Mouse (Mus musculus): ENCODE measurements around the gene Epb41. TPM values are rescaled to one million over a fixed set of nuclear protein-coding genes. Genes with fewer than 3 reads are reported as not detected.

The Epb41 gene
- polyA plus RNA-seq, 1 experiment from 2014 or later, result 73.3 TPM

DNA sequence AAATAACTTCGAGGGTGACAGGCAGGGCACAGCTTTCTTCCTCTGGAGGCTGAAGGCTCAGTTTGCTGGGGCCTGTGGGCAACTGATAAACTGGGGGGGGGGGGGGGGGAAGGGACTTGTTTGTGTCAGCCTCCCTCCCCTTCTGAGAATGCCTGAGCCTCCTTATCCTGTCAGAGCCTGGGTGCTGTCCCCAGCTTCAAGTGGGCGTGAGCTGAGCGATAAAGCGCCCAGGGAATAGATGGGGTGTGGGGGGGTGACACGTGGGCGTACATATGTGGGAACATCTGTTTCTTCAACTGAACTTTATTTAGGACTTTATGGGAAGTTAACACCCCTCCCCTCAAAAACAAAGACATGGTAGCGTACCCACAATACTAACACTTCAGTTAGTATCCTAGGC, 2.3 kb upstream of the Epb41 start:
- H3K9ac ChIP-seq, result no peak overlapping the region
- WGBS, result 73% methylated on average over 7 of the region's 7 CpGs
- H3K4me2 ChIP-seq (replicated peaks), result no peak overlapping the region
- no peak for DNase-seq (ENCODE audit: low spot score)
- peaks cover 7% of the 10 kb centered on the region; the same call in 1 of the 2 replicates for H3K4me1 ChIP-seq (replicated peaks; ENCODE audit: control insufficient read depth, insufficient read depth, low read length)
- no peaks in the 10 kb centered on the region for H3K36me3 ChIP-seq (replicated peaks; ENCODE audit: control insufficient read depth, insufficient read depth)
- no peaks in the 10 kb centered on the region for H3K27me3 ChIP-seq (ENCODE audit: control insufficient read depth, insufficient read depth, low read length)
- no peak for ATAC-seq (ENCODE audit: low FRiP score)
- no peaks in the 10 kb centered on the region for H3K9me3 ChIP-seq (ENCODE audit: control insufficient read depth, low read length)
- no peak overlapping the region for H3K4me3 ChIP-seq (replicated peaks; ENCODE audit: low read length)
- H3K27ac ChIP-seq, result no peak overlapping the region

DNA sequence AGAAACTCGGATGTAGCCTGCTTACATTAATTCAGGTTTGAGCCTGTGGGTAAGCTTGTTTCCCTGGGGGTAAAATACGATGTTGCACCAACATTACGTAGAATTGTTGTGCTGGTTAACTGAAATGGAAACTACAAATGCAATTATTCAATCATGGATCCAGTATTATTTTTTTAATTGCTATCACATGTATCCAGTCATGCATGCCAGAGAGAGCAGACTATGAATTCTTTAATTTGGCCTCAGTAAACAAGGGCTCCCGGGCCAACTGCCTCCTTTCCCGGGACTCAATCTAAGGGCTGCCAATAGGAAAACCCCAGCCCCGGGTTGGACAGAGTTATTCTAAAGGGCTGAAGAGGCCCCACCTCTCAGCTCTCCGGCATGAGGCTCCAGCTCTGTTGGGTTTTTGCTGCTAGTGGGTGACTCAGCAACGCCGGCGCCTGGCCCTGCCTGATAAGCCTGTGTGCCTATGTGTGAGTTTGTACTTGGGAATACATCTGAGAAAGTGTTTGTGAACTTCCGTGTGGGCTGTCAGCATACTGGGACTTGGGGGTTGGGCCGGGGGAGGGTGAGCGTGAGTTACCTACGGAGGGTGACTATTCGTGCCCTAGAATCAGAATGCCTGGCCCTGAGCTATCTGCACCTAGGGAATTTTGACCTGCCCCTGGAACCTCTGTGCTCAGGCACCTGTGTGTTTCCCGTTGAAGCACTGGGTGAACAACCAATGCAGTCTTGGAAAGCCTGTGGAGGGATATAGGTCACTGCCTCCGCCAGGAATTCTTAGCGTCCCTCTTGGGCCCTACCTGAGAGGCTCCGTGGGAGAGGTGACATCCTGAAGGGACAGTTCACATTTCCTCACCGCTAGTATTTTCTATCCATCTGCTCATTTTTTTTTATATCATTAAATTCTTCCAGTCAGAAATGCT, 1.6 kb upstream of the Epb41 start:
- no peak overlapping the region for H3K4me2 ChIP-seq (replicated peaks)
- no peak for DNase-seq (ENCODE audit: low spot score)

DNA sequence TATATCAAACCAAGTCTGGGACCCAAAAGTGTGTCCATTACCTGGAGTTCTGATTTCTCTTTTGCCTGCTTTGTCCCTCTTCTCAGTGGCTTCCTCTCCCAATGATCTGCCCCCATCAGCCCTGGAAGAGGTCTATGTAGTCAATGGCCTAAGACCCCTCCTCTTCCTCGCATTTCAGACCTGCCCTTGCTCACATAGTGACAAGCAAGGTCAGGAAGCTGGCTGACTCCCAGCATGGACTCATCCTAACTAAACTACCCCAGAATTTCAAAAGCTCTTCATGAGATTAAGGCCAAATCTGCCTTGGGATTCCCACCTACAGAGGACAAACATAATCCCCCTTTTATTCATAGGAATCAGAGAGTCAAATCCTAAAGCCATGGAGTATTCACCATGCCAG, 675 bp upstream of the Epb41 start:
- ATAC-seq (ENCODE audit: low FRiP score) (no peak), DNase-seq (ENCODE audit: low spot score) (no peak)
- Histone ChIP-seq H3K9ac (no peak overlapping the region), H3K27me3 (ENCODE audit: control insufficient read depth, insufficient read depth, low read length) (no peaks in the 10 kb centered on the region), H3K4me3 (replicated peaks; ENCODE audit: low read length) (peak overlapping the region; percentile 51; the same call in 1 of the 2 replicates), H3K9me3 (ENCODE audit: control insufficient read depth, low read length) (no peaks in the 10 kb centered on the region), H3K27ac (no peak overlapping the region), H3K4me1 (replicated peaks; ENCODE audit: control insufficient read depth, insufficient read depth, low read length) (peaks cover 7% of the 10 kb centered on the region; the same call in 1 of the 2 replicates), H3K36me3 (replicated peaks; ENCODE audit: control insufficient read depth, insufficient read depth) (no peaks in the 10 kb centered on the region), H3K4me2 (replicated peaks) (peak overlapping the region; percentile 99)
- WGBS, result 36% methylated on average over 1 of the region's 1 CpGs

More for the DNA sequence above, 1.6 kb upstream of the Epb41 start:
- peaks cover 7% of the 10 kb centered on the region; the same call in 1 of the 2 replicates for H3K4me1 ChIP-seq (replicated peaks; ENCODE audit: control insufficient read depth, insufficient read depth, low read length)
- no peaks in the 10 kb centered on the region for H3K36me3 ChIP-seq (replicated peaks; ENCODE audit: control insufficient read depth, insufficient read depth)
- ATAC-seq (ENCODE audit: low FRiP score), result no peak
- H3K9ac ChIP-seq, result no peak overlapping the region
- no peak overlapping the region for H3K4me3 ChIP-seq (replicated peaks; ENCODE audit: low read length)
- no peaks in the 10 kb centered on the region for H3K27me3 ChIP-seq (ENCODE audit: control insufficient read depth, insufficient read depth, low read length)
- no peaks in the 10 kb centered on the region for H3K9me3 ChIP-seq (ENCODE audit: control insufficient read depth, low read length)
- WGBS, result 29% methylated on average over 20 of the region's 20 CpGs
- H3K27ac ChIP-seq, result no peak overlapping the region

DNA sequence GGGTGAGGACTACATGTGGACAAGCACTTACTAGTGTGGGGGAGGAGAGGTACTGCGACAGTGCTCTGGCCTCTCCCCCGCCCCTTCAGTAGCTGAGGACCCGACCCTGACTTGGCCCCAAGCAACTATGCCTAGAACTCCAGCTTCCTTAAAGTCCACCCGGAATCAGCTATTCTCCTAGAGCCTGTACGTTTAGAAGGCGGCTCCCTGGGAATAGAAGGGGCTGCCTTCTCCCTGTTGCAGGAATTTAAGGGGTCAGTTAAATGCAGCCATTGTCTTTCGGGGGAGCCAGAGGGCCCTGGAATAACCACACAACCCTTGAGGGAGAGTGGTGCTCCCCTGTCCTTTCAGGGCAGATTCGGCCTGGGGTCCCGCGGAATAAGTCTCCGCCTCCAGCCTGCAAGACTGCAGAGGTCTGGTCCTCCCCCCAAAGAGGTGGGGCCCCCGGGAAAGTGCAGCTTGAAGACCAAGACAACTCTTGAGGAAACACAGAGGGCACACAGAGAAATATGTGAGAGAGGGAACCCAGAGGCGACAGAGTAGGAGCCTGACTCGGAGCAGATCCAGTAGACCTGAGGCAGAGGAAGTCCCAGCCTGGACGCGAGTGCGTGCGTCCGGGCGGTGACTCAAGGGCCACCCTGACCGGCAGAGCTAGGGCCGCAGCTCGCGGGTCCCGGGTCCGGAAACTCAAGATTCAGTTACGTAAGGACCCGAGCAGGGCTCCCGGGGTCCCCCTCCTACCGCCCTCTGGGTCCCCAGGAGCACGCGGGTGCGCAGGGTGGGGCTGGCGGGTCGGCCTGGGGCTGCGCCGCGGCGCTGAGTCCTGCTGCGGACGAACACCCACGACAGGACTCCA, 816 bp downstream of the Epb41 start, which contains the start of gene Gm10300:
Gene Gm10300 (plus strand): TSS at position 621 of the 856 bp plus-strand sequence.
- no peaks in the 10 kb centered on the region for H3K27me3 ChIP-seq (ENCODE audit: control insufficient read depth, insufficient read depth, low read length)
- no peaks in the 10 kb centered on the region for H3K36me3 ChIP-seq (replicated peaks; ENCODE audit: control insufficient read depth, insufficient read depth)
- H3K4me2 ChIP-seq (replicated peaks), result peak within 1 kb of the TSS; percentile 99
- no peaks in the 10 kb centered on the region for H3K9me3 ChIP-seq (ENCODE audit: control insufficient read depth, low read length)
- no peak within 1 kb of the TSS for H3K27ac ChIP-seq
- DNase-seq (ENCODE audit: low spot score) (no peak), ATAC-seq (ENCODE audit: low FRiP score) (peak; percentile 25)
- H3K4me1 ChIP-seq (replicated peaks; ENCODE audit: control insufficient read depth, insufficient read depth, low read length), result peaks cover 7% of the 10 kb centered on the region; the same call in 1 of the 2 replicates
- H3K9ac ChIP-seq, result peak within 1 kb of the TSS; percentile 51
- WGBS, result under 1% methylated on average over 42 of the region's 42 CpGs
- peak within 1 kb of the TSS; percentile 51 for H3K4me3 ChIP-seq (replicated peaks; ENCODE audit: low read length)

DNA sequence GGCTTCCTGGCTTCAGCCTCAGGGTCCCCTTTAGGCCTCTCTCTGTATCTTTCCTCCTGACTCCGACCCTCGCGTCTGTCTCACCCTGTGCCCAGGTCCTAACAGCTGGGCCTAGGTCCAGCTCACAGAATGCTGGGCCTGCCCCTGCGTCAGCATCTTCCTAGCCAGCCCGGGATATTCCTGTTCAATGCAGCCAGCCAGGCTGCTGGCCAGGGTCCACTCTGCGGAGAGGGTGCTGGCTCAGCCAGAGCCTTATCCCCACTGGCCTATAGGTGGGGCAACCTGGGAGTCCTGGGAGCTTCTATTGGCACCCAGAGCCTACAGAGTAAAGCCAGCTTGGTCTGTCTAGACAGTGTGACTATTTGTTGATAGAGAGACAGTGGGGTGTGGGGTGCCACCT, 2.2 kb downstream of the Epb41 start:
- Histone ChIP-seq H3K4me1 (replicated peaks; ENCODE audit: control insufficient read depth, insufficient read depth, low read length) (peaks cover 7% of the 10 kb centered on the region; the same call in 1 of the 2 replicates), H3K9me3 (ENCODE audit: control insufficient read depth, low read length) (no peaks in the 10 kb centered on the region), H3K27me3 (ENCODE audit: control insufficient read depth, insufficient read depth, low read length) (no peaks in the 10 kb centered on the region), H3K36me3 (replicated peaks; ENCODE audit: control insufficient read depth, insufficient read depth) (no peaks in the 10 kb centered on the region), H3K27ac (no peak overlapping the region), H3K4me2 (replicated peaks) (no peak overlapping the region), H3K9ac (no peak overlapping the region), H3K4me3 (replicated peaks; ENCODE audit: low read length) (no peak overlapping the region)
- no peak for ATAC-seq (ENCODE audit: low FRiP score)
- WGBS, result 73% methylated on average over 6 of the region's 6 CpGs
- DNase-seq (ENCODE audit: low spot score), result no peak

DNA sequence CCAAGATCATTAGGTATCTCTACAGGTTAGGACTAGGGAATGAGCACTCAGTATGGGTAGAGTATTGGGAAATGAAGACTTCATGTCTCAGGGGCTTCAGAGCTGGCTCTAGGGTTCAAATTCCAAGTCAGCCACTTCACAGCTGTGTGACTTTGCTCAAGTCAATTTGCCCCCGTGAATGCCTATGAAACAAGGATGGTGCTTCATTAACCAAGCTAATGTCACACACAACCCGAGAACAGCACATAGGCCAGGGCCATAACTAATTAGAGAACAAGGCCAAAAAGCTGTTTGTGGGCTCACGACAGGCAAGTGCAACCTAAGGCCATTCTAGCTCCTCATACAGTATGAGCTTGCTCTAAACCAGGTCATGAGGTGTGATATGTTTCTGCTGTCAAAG, 3.0 kb downstream of the Epb41 start:
- ATAC-seq (ENCODE audit: low FRiP score), result no peak
- no peak overlapping the region for H3K27ac ChIP-seq
- WGBS, result 60% methylated on average over 3 of the region's 3 CpGs
- no peak overlapping the region for H3K4me3 ChIP-seq (replicated peaks; ENCODE audit: low read length)
- H3K4me1 ChIP-seq (replicated peaks; ENCODE audit: control insufficient read depth, insufficient read depth, low read length), result peaks cover 7% of the 10 kb centered on the region; the same call in 1 of the 2 replicates
- DNase-seq (ENCODE audit: low spot score), result no peak
- no peak overlapping the region for H3K9ac ChIP-seq
- no peaks in the 10 kb centered on the region for H3K36me3 ChIP-seq (replicated peaks; ENCODE audit: control insufficient read depth, insufficient read depth)
- H3K9me3 ChIP-seq (ENCODE audit: control insufficient read depth, low read length), result no peaks in the 10 kb centered on the region
- H3K4me2 ChIP-seq (replicated peaks), result no peak overlapping the region
- H3K27me3 ChIP-seq (ENCODE audit: control insufficient read depth, insufficient read depth, low read length), result no peaks in the 10 kb centered on the region

DNA sequence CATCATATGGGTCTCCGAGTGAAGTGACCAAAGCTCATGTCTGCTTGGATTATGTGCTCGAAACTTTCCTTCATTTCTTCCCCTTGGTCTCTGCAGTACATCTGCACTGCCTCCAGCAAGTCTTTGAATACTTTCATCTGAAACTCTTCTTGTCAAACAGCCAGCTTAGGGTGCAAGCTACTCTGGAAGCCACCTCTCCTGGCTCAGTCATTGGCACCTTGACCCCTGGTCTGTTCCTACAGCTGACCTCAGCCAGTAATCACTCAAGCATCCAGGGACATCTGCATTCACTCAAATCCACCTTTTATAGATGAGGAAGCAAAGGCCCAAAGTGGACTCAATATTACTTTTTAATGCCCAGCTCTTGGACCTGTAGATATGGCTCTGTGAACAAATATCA, 3.4 kb downstream of the Epb41 start:
- Histone ChIP-seq H3K27ac (no peak overlapping the region), H3K27me3 (ENCODE audit: control insufficient read depth, insufficient read depth, low read length) (no peaks in the 10 kb centered on the region), H3K4me1 (replicated peaks; ENCODE audit: control insufficient read depth, insufficient read depth, low read length) (peaks cover 7% of the 10 kb centered on the region; the same call in 1 of the 2 replicates), H3K4me2 (replicated peaks) (no peak overlapping the region), H3K9me3 (ENCODE audit: control insufficient read depth, low read length) (no peaks in the 10 kb centered on the region), H3K9ac (no peak overlapping the region), H3K36me3 (replicated peaks; ENCODE audit: control insufficient read depth, insufficient read depth) (no peaks in the 10 kb centered on the region), H3K4me3 (replicated peaks; ENCODE audit: low read length) (no peak overlapping the region)
- DNase-seq (ENCODE audit: low spot score) (no peak), ATAC-seq (ENCODE audit: low FRiP score) (no peak)
- 98% methylated on average over 2 of the region's 2 CpGs for WGBS

DNA sequence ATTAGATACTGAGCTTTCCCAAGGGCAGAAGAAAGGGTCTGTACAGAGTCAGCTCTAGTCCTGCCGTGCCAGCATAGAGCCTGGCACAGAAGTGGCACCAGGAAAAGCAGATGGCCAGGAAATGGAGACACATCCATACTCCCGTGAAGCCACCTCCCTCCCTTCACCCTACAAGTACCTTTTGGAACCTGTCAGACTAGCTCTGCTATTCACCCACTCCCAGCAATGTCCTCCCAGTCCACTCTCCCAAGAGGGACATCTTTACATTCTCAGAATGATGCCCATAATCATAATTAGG, 7.2 kb downstream of the Epb41 start:
- Histone ChIP-seq H3K27ac (no peak overlapping the region), H3K9ac (no peak overlapping the region), H3K9me3 (ENCODE audit: control insufficient read depth, low read length) (no peaks in the 10 kb centered on the region), H3K4me1 (replicated peaks; ENCODE audit: control insufficient read depth, insufficient read depth, low read length) (no peaks in the 10 kb centered on the region), H3K4me2 (replicated peaks) (no peak overlapping the region), H3K36me3 (replicated peaks; ENCODE audit: control insufficient read depth, insufficient read depth) (no peaks in the 10 kb centered on the region), H3K4me3 (replicated peaks; ENCODE audit: low read length) (no peak overlapping the region), H3K27me3 (ENCODE audit: control insufficient read depth, insufficient read depth, low read length) (no peaks in the 10 kb centered on the region)
- 67% methylated on average over 2 of the region's 2 CpGs for WGBS
- DNase-seq (ENCODE audit: low spot score), result no peak
- ATAC-seq (ENCODE audit: low FRiP score), result no peak
